Mouse (Mus musculus) heart, embryonic 15.5 days (tissue): ENCODE measurements at regions not wholly inside any gene's neighbourhood (a gene's known extent, or its start where the extent isn't known, plus 50 kb on each side); places are given as distances from the start of the nearest gene placed in this dataset.

Source experiments
- ATAC-seq: fragments of 200-750 bp; cut with Nextera tagmentation; replicated peaks from 2 replicates; pipeline ENCODE4 v1.8.0; 2017; ENCODE audit warnings: low read depth, moderate TSS enrichment; ENCODE audit not compliant: insufficient number of reproducible peaks, insufficient read depth, low FRiP score
- H3K27ac ChIP-seq: fragments of 300-500 bp; sonication (generic); 2 replicates; pipeline ENCODE4 v1.5.1; 2015; ENCODE audit warnings: mild to moderate bottlenecking, inconsistent platforms
- H3K27me3 ChIP-seq: fragments of 300-500 bp; sonication (generic); 2 replicates; pipeline ENCODE4 v1.6.1; 2015; ENCODE audit warnings: inconsistent platforms
- H3K36me3 ChIP-seq: fragments of 300-500 bp; sonication (generic); 2 replicates; pipeline ENCODE4 v1.6.1; 2015; ENCODE audit warnings: mild to moderate bottlenecking, inconsistent platforms
- H3K4me1 ChIP-seq: fragments of 300-500 bp; sonication (generic); replicated peaks from 2 replicates; pipeline ENCODE4 v1.6.1; 2015; ENCODE audit warnings: inconsistent platforms
- H3K4me2 ChIP-seq: fragments of 300-500 bp; sonication (generic); 2 replicates; pipeline ENCODE4 v1.6.1; 2015; ENCODE audit warnings: inconsistent platforms, mild to moderate bottlenecking, moderate library complexity
- H3K4me3 ChIP-seq: fragments of 300-500 bp; sonication (generic); 2 replicates; pipeline ENCODE4 v1.5.1; 2015; ENCODE audit warnings: mild to moderate bottlenecking, inconsistent platforms
- H3K9ac ChIP-seq: fragments of 300-500 bp; sonication (generic); 2 replicates; pipeline ENCODE4 v1.6.1; 2015; ENCODE audit warnings: mild to moderate bottlenecking, inconsistent platforms
- H3K9me3 ChIP-seq: fragments of 300-500 bp; sonication (generic); replicated peaks from 2 replicates; pipeline ENCODE4 v1.6.1; 2016; ENCODE audit warnings: inconsistent platforms
- WGBS: fragments of 180-500 bp; shearing (Covaris S2); methylation state at CpG from one replicate; pipeline ENCODE4 v1.1.7; 2015; ENCODE audit warnings: mixed read lengths; 5-methylcytosine and 5-hydroxymethylcytosine counted together

DNA sequence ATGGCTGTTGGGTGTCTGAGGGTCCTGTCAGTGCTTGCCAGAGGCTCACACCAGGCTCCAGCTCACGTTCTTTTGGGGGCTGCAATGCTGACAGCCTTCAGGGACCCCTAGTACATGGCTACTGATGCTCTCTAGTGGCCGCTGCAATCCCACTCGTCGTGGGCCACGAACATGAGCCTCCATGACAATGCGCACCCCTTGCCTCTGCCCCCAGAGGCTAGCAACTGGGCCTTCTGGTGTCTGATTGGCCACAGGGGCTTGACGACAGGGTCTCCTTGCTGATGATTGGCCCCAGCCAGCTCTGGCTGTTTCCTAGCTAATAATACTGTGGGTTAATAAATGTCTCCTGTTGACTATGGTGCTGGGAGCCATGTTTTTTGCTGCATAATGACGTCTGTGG lies 61.1 kb downstream of the Rtl1 start:
- no peak overlapping the region for H3K4me2 ChIP-seq

DNA sequence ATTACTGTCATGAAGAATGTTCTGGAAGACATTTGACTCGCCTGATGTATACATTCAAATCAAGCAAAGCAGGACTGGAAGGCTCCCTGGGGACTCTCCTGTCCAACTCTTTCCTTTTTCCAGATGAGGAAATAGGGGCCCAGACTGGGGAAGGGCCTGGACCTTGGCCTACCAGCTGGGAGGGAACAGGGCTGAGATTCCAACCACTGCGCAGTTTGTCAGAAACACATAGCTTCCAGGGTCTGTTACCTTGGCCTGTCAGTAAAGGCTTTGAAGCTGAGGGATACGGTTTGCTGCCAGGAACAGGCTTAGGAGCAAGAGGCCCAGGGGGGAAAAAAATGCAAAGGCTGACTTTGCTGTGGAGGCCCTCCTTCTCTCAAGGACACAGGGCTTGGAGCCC lies 61.5 kb downstream of the Rtl1 start:
- Histone ChIP-seq H3K9ac (no peak overlapping the region), H3K4me1 (peaks cover 8% of the 10 kb centered on the region), H3K27ac (no peak overlapping the region), H3K4me3 (no peak overlapping the region), H3K4me2 (no peak overlapping the region), H3K36me3 (no peaks in the 10 kb centered on the region), H3K27me3 (no peaks in the 10 kb centered on the region), H3K9me3 (peaks cover 23% of the 10 kb centered on the region; the same call in 1 of the 2 replicates)
- WGBS: 73% methylated on average over 3 of the region's 3 CpGs
- no peak for ATAC-seq

More for the DNA sequence above, 61.1 kb downstream of the Rtl1 start:
- Histone ChIP-seq H3K9me3 (peaks cover 23% of the 10 kb centered on the region; the same call in 1 of the 2 replicates), H3K4me3 (no peak overlapping the region), H3K36me3 (no peaks in the 10 kb centered on the region), H3K27me3 (no peaks in the 10 kb centered on the region), H3K4me1 (peaks cover 8% of the 10 kb centered on the region), H3K27ac (no peak overlapping the region), H3K9ac (no peak overlapping the region)
- 83% methylated on average over 8 of the region's 8 CpGs for WGBS
- ATAC-seq: no peak

DNA sequence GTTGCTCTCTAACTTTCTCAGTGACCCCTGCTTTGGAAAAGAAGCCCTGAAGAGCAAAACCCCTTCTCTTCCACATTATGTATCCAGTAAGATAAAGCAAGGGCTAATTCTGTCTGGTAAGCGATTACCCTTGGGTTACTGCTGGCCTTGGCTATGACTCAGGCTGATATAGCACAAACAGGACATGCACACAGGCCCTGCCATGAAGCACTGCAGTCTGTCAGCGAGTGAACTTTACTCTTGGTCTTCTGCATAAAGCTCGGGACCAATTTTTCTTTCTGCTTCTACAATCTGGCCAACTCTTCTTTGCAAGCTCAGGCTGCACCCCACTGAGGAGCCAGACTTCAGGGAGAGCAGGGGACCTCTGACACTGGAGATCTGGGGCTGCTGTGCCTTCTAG lies 63.6 kb downstream of the Rtl1 start:
- H3K27me3 ChIP-seq: no peaks in the 10 kb centered on the region
- no peak overlapping the region for H3K27ac ChIP-seq
- H3K36me3 ChIP-seq: no peaks in the 10 kb centered on the region
- WGBS: 66% methylated on average over 3 of the region's 3 CpGs
- ATAC-seq: no peak
- H3K9me3 ChIP-seq: peaks cover 17% of the 10 kb centered on the region; the same call in 1 of the 2 replicates
- no peak overlapping the region for H3K9ac ChIP-seq
- H3K4me3 ChIP-seq: no peak overlapping the region
- peaks cover 16% of the 10 kb centered on the region for H3K4me1 ChIP-seq
- no peak overlapping the region for H3K4me2 ChIP-seq

DNA sequence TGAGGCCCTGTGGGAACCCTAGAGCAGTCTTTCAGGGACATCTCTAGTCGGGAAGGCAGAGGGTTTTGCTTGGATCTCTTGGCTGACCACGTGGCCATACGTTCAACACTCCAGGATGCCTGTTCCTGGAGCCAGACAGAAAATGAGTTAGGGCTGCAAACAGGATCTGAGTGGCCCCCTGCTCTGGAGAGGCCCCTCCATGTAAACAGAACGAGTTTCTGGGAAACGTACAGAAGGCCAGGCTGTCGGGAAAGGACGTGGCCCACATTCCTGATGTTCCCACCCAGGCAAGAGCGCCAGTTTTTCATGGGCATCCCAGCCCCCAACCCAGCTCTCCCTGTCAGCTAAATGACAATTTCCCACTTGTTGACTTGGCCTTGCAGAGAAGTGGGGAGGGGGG lies 67.7 kb downstream of the Rtl1 start:
- 44% methylated on average over 8 of the region's 8 CpGs for WGBS
- H3K4me1 ChIP-seq: peaks cover 16% of the 10 kb centered on the region
- H3K4me3 ChIP-seq: no peak overlapping the region
- H3K9ac ChIP-seq: no peak overlapping the region
- H3K4me2 ChIP-seq: no peak overlapping the region
- H3K27me3 ChIP-seq: 0 out of 2 replicates have a peak, but pooled peaks cover 4% of the 10 kb centered on the region
- H3K36me3 ChIP-seq: no peaks in the 10 kb centered on the region
- no peak overlapping the region for H3K27ac ChIP-seq
- no peak for ATAC-seq
- H3K9me3 ChIP-seq: no peaks in the 10 kb centered on the region; the same call in 1 of the 2 replicates

DNA sequence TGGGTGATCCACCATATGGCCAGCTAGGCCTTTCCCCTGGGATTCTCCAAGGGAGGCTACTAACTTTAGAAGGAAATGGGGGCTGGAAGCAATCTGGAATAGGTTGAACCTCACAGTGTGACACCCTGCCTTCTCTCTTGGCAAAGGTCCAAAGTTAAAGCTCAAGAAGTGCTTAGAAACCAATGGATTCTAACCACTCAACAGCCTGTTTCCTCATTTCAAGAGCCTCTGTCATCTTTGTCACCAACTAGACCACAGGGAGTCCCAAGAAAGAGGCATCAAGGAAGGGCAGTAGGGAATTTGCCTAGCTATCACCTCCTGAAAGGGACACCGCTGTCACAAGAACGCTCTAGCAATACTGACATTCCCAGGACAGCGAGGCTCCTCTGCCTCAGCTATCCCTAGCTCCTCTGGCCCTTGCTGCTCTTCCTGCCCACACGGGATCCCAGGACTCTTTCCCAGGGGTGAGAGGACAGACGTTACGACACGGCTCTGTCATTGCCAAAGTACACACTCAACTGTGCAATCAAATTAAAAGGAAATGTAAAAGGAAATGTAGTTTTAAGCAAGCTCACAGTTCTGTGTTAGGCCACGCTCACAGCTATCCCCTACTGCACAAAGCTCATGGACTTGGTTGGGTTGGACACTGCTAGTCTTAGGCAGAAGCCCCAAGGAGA lies 68.6 kb downstream of the Rtl1 start:
- Histone ChIP-seq H3K36me3 (0 out of 2 replicates have a peak, but pooled peaks cover 4% of the 10 kb centered on the region), H3K9ac (no peak overlapping the region), H3K9me3 (no peaks in the 10 kb centered on the region; the same call in 1 of the 2 replicates), H3K4me3 (no peak overlapping the region), H3K4me2 (no peak overlapping the region), H3K4me1 (peaks cover 16% of the 10 kb centered on the region), H3K27me3 (0 out of 2 replicates have a peak, but pooled peaks cover 4% of the 10 kb centered on the region), H3K27ac (no peak overlapping the region)
- no peak for ATAC-seq
- WGBS: 68% methylated on average over 8 of the region's 8 CpGs

DNA sequence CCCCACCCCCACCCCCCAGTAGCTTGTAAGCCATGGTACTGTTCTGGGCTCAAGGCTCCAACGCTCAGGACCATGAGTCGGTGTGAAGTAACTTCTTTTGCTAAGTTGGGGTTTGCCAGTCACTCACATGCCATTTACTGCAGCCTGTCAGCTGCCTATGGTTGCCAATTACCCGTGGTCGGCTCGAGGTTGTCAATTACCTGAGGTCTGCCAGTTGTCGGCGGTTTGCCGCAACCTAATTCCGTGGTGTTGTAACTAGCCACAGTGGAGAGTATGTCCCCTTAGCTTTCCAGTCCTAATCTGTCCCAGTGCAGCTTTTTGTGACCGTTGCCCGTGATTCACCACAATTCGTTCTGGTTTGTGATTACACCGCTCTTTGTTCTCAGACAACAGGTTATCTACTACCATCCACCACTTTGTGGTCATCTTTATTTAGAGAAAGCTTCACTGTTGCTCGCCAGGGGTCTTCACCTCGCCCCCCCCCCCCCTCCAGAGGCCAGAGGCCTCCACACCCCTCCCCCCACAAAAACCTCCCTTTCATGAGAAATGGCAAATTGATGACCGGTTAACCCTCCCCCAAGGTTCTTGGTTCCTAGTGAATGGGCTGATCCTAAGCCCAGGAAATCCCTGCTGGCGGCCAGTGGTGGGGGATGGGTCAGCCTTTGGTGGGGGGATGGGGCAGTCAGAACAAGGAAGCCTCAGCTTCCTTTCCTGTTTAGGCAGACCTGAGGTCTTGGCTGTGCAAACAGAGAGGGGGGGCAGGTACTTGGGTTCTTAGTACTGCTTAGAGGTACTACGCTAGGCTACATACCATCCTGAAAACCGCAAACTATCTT lies 69.7 kb downstream of the Rtl1 start:
- H3K9ac ChIP-seq: no peak overlapping the region
- H3K27ac ChIP-seq: no peak overlapping the region
- H3K4me1 ChIP-seq: peaks cover 15% of the 10 kb centered on the region
- 0 out of 2 replicates have a peak, but pooled peaks cover 4% of the 10 kb centered on the region for H3K27me3 ChIP-seq
- H3K36me3 ChIP-seq: 0 out of 2 replicates have a peak, but pooled peaks cover 4% of the 10 kb centered on the region
- H3K4me3 ChIP-seq: no peak overlapping the region
- peaks cover 5% of the 10 kb centered on the region; the same call in 1 of the 2 replicates for H3K9me3 ChIP-seq
- ATAC-seq: no peak
- no peak overlapping the region for H3K4me2 ChIP-seq
- WGBS: 60% methylated on average over 19 of the region's 19 CpGs

DNA sequence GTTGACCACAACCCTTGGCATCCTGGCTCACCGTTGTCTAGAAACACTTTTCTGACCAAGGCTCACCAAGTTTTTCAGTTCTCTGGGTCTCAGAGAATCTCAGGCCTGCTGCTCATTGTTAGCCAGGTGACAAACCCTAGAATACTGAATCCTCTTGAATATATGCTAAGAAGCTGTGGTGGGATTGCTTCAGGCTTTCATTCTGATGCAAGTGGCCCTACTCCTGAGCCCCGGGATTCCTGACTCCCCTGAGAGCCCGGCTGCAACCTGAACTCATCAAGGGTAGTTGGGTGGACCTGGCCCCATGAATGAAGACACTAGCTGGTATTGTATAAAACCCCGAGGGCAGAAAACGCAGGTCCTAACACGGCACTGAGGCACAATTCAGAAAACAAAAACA lies 70.6 kb downstream of the Rtl1 start:
- Histone ChIP-seq H3K27me3 (0 out of 2 replicates have a peak, but pooled peaks cover 4% of the 10 kb centered on the region), H3K36me3 (0 out of 2 replicates have a peak, but pooled peaks cover 4% of the 10 kb centered on the region), H3K4me3 (no peak overlapping the region), H3K4me2 (no peak overlapping the region), H3K4me1 (peaks cover 8% of the 10 kb centered on the region), H3K27ac (no peak overlapping the region), H3K9ac (no peak overlapping the region), H3K9me3 (peaks cover 5% of the 10 kb centered on the region; the same call in 1 of the 2 replicates)
- 76% methylated on average over 6 of the region's 6 CpGs for WGBS
- no peak for ATAC-seq

DNA sequence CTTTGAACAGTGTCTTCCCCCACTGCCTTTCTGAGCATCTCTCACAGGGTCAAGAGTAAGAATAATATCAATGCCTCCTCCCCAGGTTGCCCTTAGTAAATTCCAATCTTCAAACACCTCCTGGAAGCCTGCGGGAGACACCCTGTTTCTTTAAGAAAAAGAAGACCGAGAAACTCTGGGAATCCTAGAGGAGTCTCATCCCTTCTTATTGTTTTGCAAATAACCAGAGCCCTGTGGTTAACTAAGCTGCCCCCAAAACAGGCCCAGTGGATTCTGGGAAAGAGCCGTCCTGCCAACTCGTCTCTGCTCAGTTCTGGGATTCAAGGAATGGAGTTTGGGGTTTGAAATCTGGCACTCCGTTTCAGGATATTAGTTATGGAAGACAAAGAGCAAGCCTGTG lies 71.2 kb downstream of the Rtl1 start:
- Histone ChIP-seq H3K9me3 (peaks cover 5% of the 10 kb centered on the region; the same call in 1 of the 2 replicates), H3K4me3 (no peak overlapping the region)

DNA sequence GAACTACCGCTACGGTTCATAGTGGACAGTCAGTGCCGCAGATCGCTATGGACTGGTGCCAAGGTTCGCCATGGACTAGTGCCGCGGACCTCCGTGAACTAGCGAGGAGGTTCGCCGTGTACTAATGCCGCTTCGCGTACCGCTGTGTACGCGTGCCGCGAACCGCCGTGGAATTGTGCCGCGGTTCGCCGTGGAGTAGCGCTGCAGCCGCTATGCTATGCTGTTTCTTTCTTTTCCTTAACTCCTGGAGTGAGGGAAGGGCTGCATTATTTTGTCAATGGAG lies 71.9 kb downstream of the Rtl1 start:
- Histone ChIP-seq H3K9me3 (peaks cover 5% of the 10 kb centered on the region; the same call in 1 of the 2 replicates), H3K36me3 (0 out of 2 replicates have a peak, but pooled peaks cover 4% of the 10 kb centered on the region), H3K27ac (no peak overlapping the region), H3K9ac (no peak overlapping the region), H3K4me2 (peak overlapping the region; percentile 66), H3K4me3 (peak overlapping the region; percentile 41), H3K4me1 (peaks cover 8% of the 10 kb centered on the region), H3K27me3 (0 out of 2 replicates have a peak, but pooled peaks cover 4% of the 10 kb centered on the region)
- 48% methylated on average over 27 of the region's 27 CpGs for WGBS
- no peak for ATAC-seq

More for the DNA sequence above, 71.2 kb downstream of the Rtl1 start:
- 0 out of 2 replicates have a peak, but pooled peaks cover 4% of the 10 kb centered on the region for H3K36me3 ChIP-seq
- peaks cover 8% of the 10 kb centered on the region for H3K4me1 ChIP-seq
- WGBS: 73% methylated on average over 5 of the region's 5 CpGs
- no peak for ATAC-seq
- H3K27me3 ChIP-seq: 0 out of 2 replicates have a peak, but pooled peaks cover 4% of the 10 kb centered on the region
- no peak overlapping the region for H3K9ac ChIP-seq
- no peak overlapping the region for H3K27ac ChIP-seq
- H3K4me2 ChIP-seq: no peak overlapping the region

DNA sequence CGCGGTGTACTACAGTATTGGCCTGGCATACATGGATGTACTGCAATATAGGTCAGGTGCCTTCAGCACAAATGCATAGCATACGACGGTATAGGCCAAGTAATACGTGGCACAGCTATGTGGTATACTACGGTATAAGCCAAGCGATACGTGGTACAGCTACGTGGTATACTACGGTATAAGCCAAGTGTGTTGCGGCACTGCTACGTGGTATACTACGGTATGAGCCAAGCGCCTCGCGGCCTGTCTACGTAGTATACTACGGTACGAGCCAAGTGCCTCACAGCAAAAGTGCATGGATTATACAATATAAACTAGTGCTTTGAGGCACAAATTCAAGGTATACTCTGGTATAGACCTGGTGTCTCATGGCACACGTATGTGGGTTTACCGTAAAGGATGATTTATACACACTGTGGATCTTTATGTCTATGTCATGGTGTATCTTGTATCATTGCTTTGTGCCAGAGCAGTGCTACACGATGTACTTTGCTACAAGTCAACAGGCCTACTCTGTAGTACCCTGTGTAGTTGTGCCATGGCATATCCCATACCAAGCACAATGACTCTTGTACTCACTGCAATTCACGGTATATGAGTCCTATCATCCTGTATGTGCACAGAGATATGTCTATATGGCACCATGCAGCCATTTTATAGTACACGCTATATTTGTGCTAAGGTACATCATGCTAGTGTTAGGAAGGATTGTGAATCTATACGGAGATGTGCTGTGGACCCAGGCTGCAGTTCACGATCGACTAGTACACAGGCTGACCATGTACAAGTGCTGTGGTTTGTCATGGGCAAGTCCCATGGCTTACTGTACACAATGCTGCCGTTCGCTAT lies 72.5 kb downstream of the Rtl1 start:
- Histone ChIP-seq H3K9ac (no peak overlapping the region), H3K4me1 (peaks cover 6% of the 10 kb centered on the region), H3K4me3 (peak overlapping the region; percentile 41), H3K27ac (no peak overlapping the region), H3K27me3 (0 out of 2 replicates have a peak, but pooled peaks cover 4% of the 10 kb centered on the region), H3K36me3 (0 out of 2 replicates have a peak, but pooled peaks cover 4% of the 10 kb centered on the region), H3K9me3 (peaks cover 5% of the 10 kb centered on the region; the same call in 1 of the 2 replicates), H3K4me2 (peak overlapping the region; percentile 66)
- no peak for ATAC-seq
- WGBS: 58% methylated on average over 29 of the region's 29 CpGs
